Mouse (Mus musculus) midbrain, embryonic 14.5 days (tissue): ENCODE measurements at regions not wholly inside any gene's neighbourhood (a gene's known extent, or its start where the extent isn't known, plus 50 kb on each side); places are given as distances from the start of the nearest gene placed in this dataset.
A peak's percentile ranks its signal among the peaks of the same experiment; 100 is the strongest.

Experiments
- ATAC-seq: fragments of 200-750 bp; cut with Nextera tagmentation; 2 replicates; pipeline ENCODE4 v1.8.0; 2017; ENCODE audit warnings: moderate number of reproducible peaks, moderate library complexity; ENCODE audit not compliant: low FRiP score, low TSS enrichment
- DNase-seq: peaks from one replicate; pipeline ENCODE4 v3.0.0-alpha.2; 2015
- H3K27ac ChIP-seq: fragments of 300-500 bp; sonication (generic); replicated peaks from 2 replicates; pipeline ENCODE4 v1.5.1; 2014; ENCODE audit warnings: mild to moderate bottlenecking, low read depth, low read length, moderate library complexity
- H3K27me3 ChIP-seq: fragments of 300-500 bp; sonication (generic); 2 replicates; pipeline ENCODE4 v1.6.1; 2014; ENCODE audit warnings: low read length, control low read depth, mixed read lengths; ENCODE audit not compliant: control insufficient read depth, insufficient read depth
- H3K36me3 ChIP-seq: fragments of 300-500 bp; sonication (generic); 2 replicates; pipeline ENCODE4 v1.6.1; 2014; ENCODE audit warnings: low read length, control low read depth; ENCODE audit not compliant: control insufficient read depth, insufficient read depth
- H3K4me1 ChIP-seq: fragments of 300-500 bp; sonication (generic); 2 replicates; pipeline ENCODE4 v1.6.1; 2014; ENCODE audit warnings: mild to moderate bottlenecking, antibody characterized with exemption, low read length, control low read depth; ENCODE audit not compliant: control insufficient read depth, insufficient read depth
- H3K4me2 ChIP-seq: fragments of 300-500 bp; sonication (generic); 2 replicates; pipeline ENCODE4 v1.6.1; 2014; ENCODE audit warnings: mild to moderate bottlenecking, low read length, moderate library complexity
- H3K4me3 ChIP-seq: fragments of 300-500 bp; sonication (generic); replicated peaks from 2 replicates; pipeline ENCODE4 v1.5.1; 2014; ENCODE audit warnings: low read depth, low read length
- H3K9ac ChIP-seq: fragments of 300-500 bp; sonication (generic); replicated peaks from 2 replicates; pipeline ENCODE4 v1.6.1; 2014; ENCODE audit warnings: mild to moderate bottlenecking, low read length, moderate library complexity
- H3K9me3 ChIP-seq: fragments of 300-500 bp; sonication (generic); 2 replicates; pipeline ENCODE4 v1.6.1; 2016; ENCODE audit warnings: low read length, control low read depth, mixed read lengths; ENCODE audit not compliant: control insufficient read depth
- WGBS: fragments of 180-500 bp; shearing (Covaris S2); extraction: QIAGEN DNeasy Blood & Tissue Kit; methylation state at CpG from one replicate; pipeline ENCODE4 v1.1.7; 2014; 5-methylcytosine and 5-hydroxymethylcytosine counted together

DNA sequence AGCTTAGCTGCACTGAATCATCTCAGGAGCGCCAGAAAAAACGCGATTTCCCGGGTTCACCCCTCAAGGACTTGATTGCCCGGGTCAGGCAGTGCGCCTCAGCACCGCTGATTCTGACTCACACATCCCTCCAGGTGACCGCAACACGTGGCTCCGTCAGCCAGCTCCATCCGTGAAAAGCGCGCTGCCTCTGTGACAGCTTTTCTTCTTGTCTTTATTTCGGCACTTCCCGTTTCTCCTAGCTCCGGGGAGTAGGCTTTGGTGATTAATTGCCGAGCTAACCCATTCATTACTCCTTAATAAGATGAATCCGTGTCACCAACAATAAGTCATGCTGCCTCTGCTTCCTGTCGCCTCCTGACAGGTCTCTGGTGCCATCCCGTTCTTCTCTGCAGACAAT is 108.6 kb downstream of the Katnal1 start:
- ATAC-seq: peak; percentile 40; the same call in 1 of the 2 replicates
- Histone ChIP-seq H3K4me2 (peak overlapping the region; percentile 44), H3K27ac (0 out of 2 replicates have a peak overlapping the region, but pooled peaks have one; percentile 17), H3K4me3 (no peak overlapping the region), H3K4me1 (peaks cover 12% of the 10 kb centered on the region; the same call in 1 of the 2 replicates), H3K9ac (no peak overlapping the region), H3K27me3 (no peaks in the 10 kb centered on the region), H3K9me3 (no peaks in the 10 kb centered on the region), H3K36me3 (no peaks in the 10 kb centered on the region)
- peak; percentile 79 for DNase-seq
- WGBS: 9% methylated on average over 20 of the region's 20 CpGs

DNA sequence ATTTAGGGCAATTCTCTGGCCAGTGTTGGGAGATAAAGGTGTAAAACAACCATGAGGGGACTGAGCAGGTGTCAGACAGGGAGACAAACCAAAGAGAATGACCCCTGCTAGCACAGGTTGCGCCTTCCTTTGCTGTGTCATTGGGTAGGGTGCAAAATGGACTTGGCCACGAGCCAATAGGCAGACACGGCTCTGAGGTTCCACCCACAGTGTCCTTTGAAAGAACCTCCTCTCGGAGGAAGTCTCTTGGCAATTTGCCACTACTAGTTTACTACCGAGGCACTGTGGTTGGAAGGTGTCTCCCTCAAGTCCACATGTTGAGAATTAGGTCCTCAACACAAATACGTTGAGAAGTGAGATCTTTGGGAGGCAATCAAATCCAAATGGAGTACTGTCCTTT is 109.7 kb downstream of the Katnal1 start:
- Histone ChIP-seq H3K4me3 (no peak overlapping the region), H3K4me1 (peaks cover 12% of the 10 kb centered on the region; the same call in 1 of the 2 replicates), H3K36me3 (no peaks in the 10 kb centered on the region), H3K27me3 (no peaks in the 10 kb centered on the region), H3K27ac (no peak overlapping the region), H3K9ac (no peak overlapping the region), H3K9me3 (no peaks in the 10 kb centered on the region; the same call in 1 of the 2 replicates), H3K4me2 (no peak overlapping the region)
- ATAC-seq: no peak
- WGBS: 65% methylated on average over 6 of the region's 6 CpGs
- no peak for DNase-seq

DNA sequence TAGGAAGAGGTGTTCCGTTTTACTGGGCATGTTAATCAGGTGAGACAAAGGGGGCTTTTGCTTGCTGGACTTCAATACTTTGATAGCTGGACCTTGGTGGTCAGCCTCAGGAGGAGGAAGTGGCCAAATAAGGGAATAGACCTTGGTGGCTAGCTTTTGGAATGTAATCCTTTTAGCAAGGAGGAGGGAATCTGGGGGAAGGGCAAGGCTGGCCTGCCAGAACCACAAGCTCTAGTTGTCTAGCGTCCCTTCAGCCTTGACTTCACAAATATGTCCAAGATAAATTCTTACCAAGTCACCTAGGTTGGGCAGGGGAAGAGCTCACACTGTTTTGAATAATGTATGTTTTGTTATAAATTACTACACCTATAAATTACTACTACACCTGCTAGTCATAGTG is 110.4 kb downstream of the Katnal1 start:
- no peaks in the 10 kb centered on the region; the same call in 1 of the 2 replicates for H3K9me3 ChIP-seq

DNA sequence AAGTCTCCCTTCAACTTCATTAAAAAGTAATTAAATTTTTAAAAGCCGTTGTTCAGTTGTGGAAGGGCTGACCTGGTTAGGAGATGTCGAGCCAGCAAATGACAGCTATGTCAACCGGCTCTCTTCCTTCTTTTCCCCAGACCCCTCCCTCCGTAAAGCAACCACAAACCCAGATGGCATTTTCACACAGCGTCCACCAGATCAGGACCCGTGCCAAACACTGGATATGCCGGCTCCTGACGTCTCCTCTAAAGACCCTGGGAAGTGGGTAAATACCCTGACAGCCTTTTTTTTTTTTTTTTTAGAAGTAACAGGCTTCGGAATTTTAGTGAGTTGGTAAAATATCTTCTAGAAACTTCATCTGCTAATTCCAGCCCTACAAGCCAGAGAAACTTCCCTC is 116.3 kb downstream of the Katnal1 start:
- no peak overlapping the region for H3K4me2 ChIP-seq
- H3K27me3 ChIP-seq: no peaks in the 10 kb centered on the region
- H3K4me1 ChIP-seq: no peaks in the 10 kb centered on the region
- no peak overlapping the region for H3K9ac ChIP-seq
- no peak for DNase-seq
- no peaks in the 10 kb centered on the region for H3K36me3 ChIP-seq
- H3K4me3 ChIP-seq: no peak overlapping the region
- no peaks in the 10 kb centered on the region; the same call in 1 of the 2 replicates for H3K9me3 ChIP-seq
- 76% methylated on average over 9 of the region's 9 CpGs for WGBS
- ATAC-seq: no peak
- no peak overlapping the region for H3K27ac ChIP-seq

More for the DNA sequence above, 110.4 kb downstream of the Katnal1 start:
- Histone ChIP-seq H3K27me3 (no peaks in the 10 kb centered on the region), H3K4me2 (no peak overlapping the region), H3K27ac (no peak overlapping the region), H3K9ac (no peak overlapping the region), H3K4me3 (no peak overlapping the region), H3K36me3 (no peaks in the 10 kb centered on the region), H3K4me1 (peaks cover 12% of the 10 kb centered on the region; the same call in 1 of the 2 replicates)
- DNase-seq (no peak), ATAC-seq (no peak)
- WGBS: 59% methylated on average over 2 of the region's 2 CpGs

DNA sequence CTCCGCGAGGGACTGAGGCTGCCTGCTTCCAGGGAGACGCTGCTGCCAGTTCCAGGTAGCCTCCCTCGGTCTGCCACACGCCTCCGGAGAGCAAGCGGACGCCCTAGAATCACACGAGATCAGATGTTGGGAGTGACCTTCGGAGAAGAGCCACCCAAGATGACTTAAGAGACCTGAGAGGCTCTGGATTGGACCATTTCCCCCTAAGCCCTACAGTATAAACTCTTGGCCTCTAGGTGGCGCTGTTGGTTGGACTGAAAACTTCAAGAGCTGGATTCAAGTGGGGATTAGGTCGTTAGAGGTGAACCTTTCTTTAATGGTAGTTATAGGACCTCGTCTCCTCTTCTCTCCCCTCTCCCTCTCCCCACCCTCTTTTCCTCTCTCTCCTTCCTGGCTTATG is 117.1 kb downstream of the Katnal1 start:
- H3K9me3 ChIP-seq: no peaks in the 10 kb centered on the region; the same call in 1 of the 2 replicates
- H3K27ac ChIP-seq: no peak overlapping the region
- no peak overlapping the region for H3K4me3 ChIP-seq
- no peaks in the 10 kb centered on the region for H3K27me3 ChIP-seq
- DNase-seq (peak; percentile 89), ATAC-seq (peak; percentile 20; the same call in 1 of the 2 replicates)
- H3K4me2 ChIP-seq: no peak overlapping the region
- WGBS: 18% methylated on average over 13 of the region's 13 CpGs
- H3K4me1 ChIP-seq: no peaks in the 10 kb centered on the region
- no peaks in the 10 kb centered on the region for H3K36me3 ChIP-seq
- no peak overlapping the region for H3K9ac ChIP-seq

DNA sequence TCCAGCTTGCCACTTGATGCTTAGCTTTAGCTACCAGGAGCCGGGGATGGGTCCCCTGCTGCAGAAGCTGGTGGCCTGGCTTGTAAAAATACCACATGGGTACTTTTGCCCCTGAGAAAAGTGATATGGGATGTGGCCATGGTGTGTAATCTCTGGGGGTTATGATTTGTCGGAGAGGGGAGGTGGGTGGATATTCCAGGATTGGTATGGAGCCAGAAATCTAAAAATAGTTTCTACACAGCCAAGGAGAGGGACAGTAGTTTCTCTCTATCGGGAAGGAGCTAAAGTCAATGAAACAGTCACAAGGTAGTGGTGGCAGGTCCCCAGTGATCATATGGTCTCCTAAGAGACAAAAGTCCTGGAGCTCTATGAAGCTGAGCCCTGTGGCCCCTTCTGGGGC is 119.6 kb downstream of the Katnal1 start:
- Histone ChIP-seq H3K4me3 (no peak overlapping the region), H3K4me1 (no peaks in the 10 kb centered on the region), H3K4me2 (no peak overlapping the region), H3K27ac (no peak overlapping the region), H3K9me3 (no peaks in the 10 kb centered on the region), H3K9ac (no peak overlapping the region), H3K36me3 (no peaks in the 10 kb centered on the region), H3K27me3 (no peaks in the 10 kb centered on the region)
- 85% methylated on average over 3 of the region's 3 CpGs for WGBS
- ATAC-seq (no peak), DNase-seq (no peak)

DNA sequence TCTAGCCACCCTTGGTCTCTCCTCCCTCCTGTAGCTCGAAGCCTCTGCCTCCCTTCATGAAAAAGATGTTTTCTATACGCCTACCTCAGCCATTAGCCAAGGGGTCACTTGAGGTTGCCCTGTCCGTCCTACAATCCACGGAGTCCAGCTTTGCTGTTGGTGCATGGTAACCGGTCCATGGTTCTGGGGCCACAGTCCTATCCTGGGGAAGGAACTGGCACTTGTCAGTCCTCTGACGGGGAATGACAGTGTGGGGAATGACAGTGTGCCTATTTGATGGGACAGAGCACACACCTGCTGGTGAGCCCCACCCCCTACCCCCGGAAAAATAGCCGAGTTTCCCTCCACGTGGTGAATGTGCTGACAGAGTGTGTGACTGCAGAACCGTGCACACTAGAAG is 120.1 kb downstream of the Katnal1 start:
- H3K4me2 ChIP-seq: peak overlapping the region; percentile 21
- no peak for DNase-seq
- H3K36me3 ChIP-seq: no peaks in the 10 kb centered on the region
- 22% methylated on average over 10 of the region's 10 CpGs for WGBS
- H3K4me3 ChIP-seq: no peak overlapping the region
- no peak overlapping the region for H3K27ac ChIP-seq
- no peaks in the 10 kb centered on the region for H3K9me3 ChIP-seq
- H3K4me1 ChIP-seq: no peaks in the 10 kb centered on the region
- H3K27me3 ChIP-seq: no peaks in the 10 kb centered on the region
- no peak; the same call in 1 of the 2 replicates for ATAC-seq
- H3K9ac ChIP-seq: no peak overlapping the region

DNA sequence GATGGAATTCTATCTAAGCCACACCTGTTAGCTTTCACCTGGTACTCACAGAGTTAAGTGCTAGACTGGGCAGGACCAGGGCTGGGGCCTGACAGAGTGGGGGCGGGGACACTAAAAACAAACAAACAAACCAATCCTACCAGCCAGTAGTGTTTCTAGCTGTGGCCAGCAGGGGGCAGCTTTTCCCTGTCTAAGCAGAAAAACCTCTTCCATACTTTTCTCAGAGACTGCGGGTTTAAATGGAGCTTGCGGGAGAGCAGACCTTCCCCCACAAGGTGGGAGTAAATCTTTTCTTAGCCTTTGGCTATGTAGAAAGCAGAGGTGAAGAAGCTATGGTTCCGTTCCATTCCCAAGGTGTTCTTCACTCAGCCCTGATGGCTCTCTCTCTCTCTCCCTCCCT is 120.7 kb downstream of the Katnal1 start:
- Histone ChIP-seq H3K27me3 (no peaks in the 10 kb centered on the region), H3K4me1 (no peaks in the 10 kb centered on the region), H3K36me3 (no peaks in the 10 kb centered on the region), H3K9me3 (no peaks in the 10 kb centered on the region), H3K9ac (no peak overlapping the region), H3K27ac (no peak overlapping the region), H3K4me3 (no peak overlapping the region), H3K4me2 (peak overlapping the region; percentile 21)
- WGBS: 3% methylated on average over 4 of the region's 4 CpGs
- ATAC-seq (0 out of 2 replicates have a peak, but pooled peaks have one; percentile 65), DNase-seq (peak; percentile 89)

DNA sequence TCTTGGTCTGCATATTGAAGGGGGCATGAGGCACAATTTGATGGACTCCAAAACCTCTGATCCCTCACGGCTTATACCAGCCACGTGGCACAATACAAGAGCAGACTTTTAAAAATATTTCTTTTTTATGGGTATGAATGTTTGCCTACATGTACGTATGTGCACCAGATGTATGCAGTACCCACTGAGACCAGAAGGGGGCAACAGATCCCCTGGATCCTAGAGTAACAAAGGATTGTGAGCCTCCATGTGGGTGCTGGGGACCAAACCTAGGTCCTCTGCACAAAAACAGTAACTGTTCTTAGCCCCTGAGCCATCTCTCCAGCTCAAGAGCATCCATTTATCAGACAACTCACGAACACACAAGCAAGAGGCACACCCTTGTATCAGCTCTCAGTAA is 121.5 kb downstream of the Katnal1 start:
- H3K9ac ChIP-seq: no peak overlapping the region
- ATAC-seq (no peak), DNase-seq (no peak)
- no peak overlapping the region for H3K4me2 ChIP-seq
- H3K27me3 ChIP-seq: no peaks in the 10 kb centered on the region
- H3K36me3 ChIP-seq: no peaks in the 10 kb centered on the region
- 91% methylated on average over 4 of the region's 4 CpGs for WGBS
- H3K27ac ChIP-seq: no peak overlapping the region
- no peak overlapping the region for H3K4me3 ChIP-seq
- H3K4me1 ChIP-seq: no peaks in the 10 kb centered on the region
- H3K9me3 ChIP-seq: no peaks in the 10 kb centered on the region
